Mouse (Mus musculus) intestine, embryonic 15.5 days (tissue): Measurements from ENCODE around the gene Nupr1. TPM values are rescaled to one million over a fixed set of nuclear protein-coding genes. Genes with fewer than 3 reads are reported as not detected.
A peak's percentile ranks its signal among the peaks of the same experiment; 100 is the strongest.

Experiments used
- ATAC-seq: fragments of 200-750 bp; cut with Nextera tagmentation; 2 replicates; pipeline ENCODE4 v1.8.0; 2017; ENCODE audit warnings: moderate TSS enrichment, moderate library complexity
- H3K27ac ChIP-seq: fragments of 300-500 bp; sonication (generic); 2 replicates; pipeline ENCODE4 v1.5.1; 2015; ENCODE audit warnings: mild to moderate bottlenecking, inconsistent platforms
- H3K27me3 ChIP-seq: fragments of 300-500 bp; sonication (generic); replicated peaks from 2 replicates; pipeline ENCODE4 v1.6.1; 2015; ENCODE audit warnings: inconsistent platforms
- H3K36me3 ChIP-seq: fragments of 300-500 bp; sonication (generic); 2 replicates; pipeline ENCODE4 v1.6.1; 2015; ENCODE audit warnings: inconsistent platforms
- H3K4me1 ChIP-seq: fragments of 300-500 bp; sonication (generic); replicated peaks from 2 replicates; pipeline ENCODE4 v1.6.1; 2015; ENCODE audit warnings: inconsistent platforms
- H3K4me2 ChIP-seq: fragments of 300-500 bp; sonication (generic); replicated peaks from 2 replicates; pipeline ENCODE4 v1.6.1; 2015; ENCODE audit warnings: mild to moderate bottlenecking, inconsistent platforms
- H3K4me3 ChIP-seq: fragments of 300-500 bp; sonication (generic); replicated peaks from 2 replicates; pipeline ENCODE4 v1.5.1; 2015; ENCODE audit warnings: inconsistent platforms
- H3K9ac ChIP-seq: fragments of 300-500 bp; sonication (generic); 2 replicates; pipeline ENCODE4 v1.6.1; 2015; ENCODE audit warnings: inconsistent platforms
- H3K9me3 ChIP-seq: fragments of 300-500 bp; sonication (generic); 2 replicates; pipeline ENCODE4 v1.6.1; 2016; ENCODE audit warnings: inconsistent platforms
- WGBS: fragments of 180-500 bp; shearing (Covaris S2); methylation state at CpG from one replicate; pipeline ENCODE4 v1.1.7; 2015; 5-methylcytosine and 5-hydroxymethylcytosine counted together
- polyA plus RNA-seq: library from polyadenylated mRNA; unstranded; fragments of >200 nt; fragmentation: Nextera tagmentation; extraction: Ambion mirVana; gene quantifications from 2 replicates; pipeline ENCODE4 v1.2.1, GENCODE M21; 2015

Gene Nupr1
- polyA plus RNA-seq, 1 experiment from 2014 or later, result 53.4 TPM

DNA sequence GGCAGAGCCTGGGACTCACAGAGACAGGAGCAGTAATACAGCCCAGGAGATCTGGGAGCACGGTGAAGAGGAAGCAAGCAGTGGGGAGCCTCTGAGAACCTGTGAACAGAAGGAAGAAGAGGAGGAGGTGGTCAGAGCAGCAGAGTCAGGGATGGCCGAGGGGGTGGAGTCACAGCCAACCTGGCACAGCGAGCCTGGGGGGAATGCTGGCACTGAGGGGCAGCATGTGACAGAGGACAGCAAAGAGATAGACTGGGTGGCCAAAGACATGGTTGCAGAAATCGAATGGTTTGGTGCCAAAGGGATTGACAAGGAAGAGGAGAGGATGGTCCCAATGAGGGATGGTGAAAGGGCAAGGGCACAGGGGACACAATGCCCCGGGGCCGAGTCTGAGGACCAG lies 44.9 kb downstream of the Nupr1 start, which contains the start of gene Cln3:
Gene Cln3, minus strand, starts transcription at position 101 of the 400 bp plus-strand sequence.
- Histone ChIP-seq H3K27me3 (0 out of 2 replicates have a peak, but pooled peaks cover 4% of the 10 kb centered on the region), H3K4me3 (no peak within 1 kb of the TSS), H3K4me2 (no peak within 1 kb of the TSS), H3K36me3 (no peaks in the 10 kb centered on the region), H3K27ac (no peak within 1 kb of the TSS), H3K9me3 (no peaks in the 10 kb centered on the region), H3K9ac (no peak within 1 kb of the TSS; the same call in 1 of the 2 replicates), H3K4me1 (peaks cover 4% of the 10 kb centered on the region; the same call in 1 of the 2 replicates)
- no peak for ATAC-seq
- 70% methylated on average over 6 of the region's 6 CpGs for WGBS

DNA sequence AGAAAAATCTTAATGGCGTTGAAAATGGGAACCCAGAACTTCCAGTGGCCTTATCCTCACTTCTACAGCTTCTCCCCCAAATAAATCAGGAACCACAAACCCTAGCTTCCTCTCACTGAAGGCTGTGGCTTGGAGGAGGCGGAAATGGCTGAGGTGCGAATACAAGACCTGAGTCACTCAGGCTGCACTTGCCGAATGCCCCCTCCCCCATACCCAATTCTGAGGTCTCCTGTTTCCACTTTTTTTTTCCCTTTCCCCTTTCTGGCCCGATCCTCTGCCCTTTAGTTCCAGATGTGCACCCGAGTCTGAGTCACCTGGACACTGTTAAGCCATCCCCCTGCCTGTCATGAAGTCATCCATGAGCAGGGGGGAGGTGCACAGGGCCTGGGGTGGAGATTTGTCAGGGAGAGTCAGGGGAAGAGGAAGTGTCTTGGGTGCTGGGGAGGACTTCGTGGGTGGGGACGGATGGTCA lies 46.1 kb downstream of the Nupr1 start, which contains the start of gene Apobr:
Gene Apobr, plus strand, starts transcription at position 437 of the 472 bp plus-strand sequence.
- Histone ChIP-seq H3K9ac (no peak within 1 kb of the TSS; the same call in 1 of the 2 replicates), H3K4me3 (no peak within 1 kb of the TSS; the same call in 1 of the 2 replicates)

DNA sequence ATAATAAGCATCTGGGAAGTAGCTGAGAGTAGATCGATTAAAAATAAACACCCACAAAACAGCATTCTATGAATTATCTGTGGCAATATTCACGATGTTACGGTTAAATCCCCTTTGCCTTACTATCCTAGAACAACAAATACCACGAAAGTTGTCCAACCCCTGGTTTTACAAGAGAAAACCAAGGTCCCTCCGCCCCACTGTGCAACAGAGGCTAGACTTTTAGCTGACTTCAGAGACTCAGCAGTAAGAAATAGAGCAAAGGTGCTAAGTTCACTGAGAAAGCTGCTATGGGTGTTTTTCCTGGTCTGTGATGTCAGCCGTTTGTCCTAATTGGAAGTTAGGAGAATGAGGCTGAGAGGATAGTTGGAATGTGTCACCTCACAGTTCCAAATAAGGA lies 46.9 kb downstream of the Nupr1 start:
- Histone ChIP-seq H3K27me3 (0 out of 2 replicates have a peak, but pooled peaks cover 4% of the 10 kb centered on the region), H3K4me1 (peaks cover 4% of the 10 kb centered on the region; the same call in 1 of the 2 replicates), H3K36me3 (no peaks in the 10 kb centered on the region), H3K4me2 (peak overlapping the region; percentile 80), H3K9ac (peak overlapping the region; percentile 43; the same call in 1 of the 2 replicates), H3K9me3 (no peaks in the 10 kb centered on the region), H3K4me3 (peak overlapping the region; percentile 53), H3K27ac (0 out of 2 replicates have a peak overlapping the region, but pooled peaks have one; percentile 74)
- WGBS, result 47% methylated on average over 6 of the region's 6 CpGs
- ATAC-seq, result no peak

More for the DNA sequence above, 46.1 kb downstream of the Nupr1 start, which contains the start of gene Apobr:
- Histone ChIP-seq H3K4me1 (peaks cover 4% of the 10 kb centered on the region; the same call in 1 of the 2 replicates), H3K4me2 (peak within 1 kb of the TSS; percentile 80), H3K27me3 (0 out of 2 replicates have a peak, but pooled peaks cover 4% of the 10 kb centered on the region), H3K27ac (no peak within 1 kb of the TSS), H3K36me3 (no peaks in the 10 kb centered on the region), H3K9me3 (no peaks in the 10 kb centered on the region)
- whole genome bisulfite sequencing, result 71% methylated on average over 8 of the region's 8 CpGs
- no peak for ATAC-seq

DNA sequence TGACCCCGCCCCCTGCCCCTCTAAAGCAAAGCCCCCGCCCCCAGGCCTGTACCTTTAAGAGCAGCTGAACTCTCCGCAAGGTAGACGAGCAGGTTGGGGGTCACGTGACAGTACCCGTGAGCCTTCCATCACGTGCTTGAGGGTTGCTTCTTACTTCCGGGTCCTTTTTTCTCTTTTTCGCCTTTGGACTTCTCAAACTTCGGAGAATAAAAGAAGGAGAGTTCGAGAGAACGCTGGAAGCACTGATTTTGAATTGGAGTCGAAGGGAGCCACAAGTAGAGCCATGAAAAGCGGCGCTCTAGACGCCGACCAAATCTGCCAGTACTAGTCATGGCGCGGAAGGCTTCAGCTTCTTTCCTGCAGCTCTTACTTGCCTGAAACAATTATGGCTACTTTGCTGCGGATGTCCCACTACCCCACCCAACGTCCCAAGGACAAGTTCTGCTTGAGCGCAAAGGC lies 47.4 kb downstream of the Nupr1 start:
- H3K4me1 ChIP-seq, result peaks cover 4% of the 10 kb centered on the region; the same call in 1 of the 2 replicates
- H3K4me3 ChIP-seq, result peak overlapping the region; percentile 53
- under 1% methylated on average over 22 of the region's 22 CpGs for WGBS
- no peaks in the 10 kb centered on the region for H3K36me3 ChIP-seq
- H3K27ac ChIP-seq, result peak overlapping the region; percentile 74
- ATAC-seq, result peak; percentile 90
- H3K4me2 ChIP-seq, result peak overlapping the region; percentile 80
- H3K9me3 ChIP-seq, result no peaks in the 10 kb centered on the region
- H3K9ac ChIP-seq, result peak overlapping the region; percentile 43
- 0 out of 2 replicates have a peak, but pooled peaks cover 4% of the 10 kb centered on the region for H3K27me3 ChIP-seq

DNA sequence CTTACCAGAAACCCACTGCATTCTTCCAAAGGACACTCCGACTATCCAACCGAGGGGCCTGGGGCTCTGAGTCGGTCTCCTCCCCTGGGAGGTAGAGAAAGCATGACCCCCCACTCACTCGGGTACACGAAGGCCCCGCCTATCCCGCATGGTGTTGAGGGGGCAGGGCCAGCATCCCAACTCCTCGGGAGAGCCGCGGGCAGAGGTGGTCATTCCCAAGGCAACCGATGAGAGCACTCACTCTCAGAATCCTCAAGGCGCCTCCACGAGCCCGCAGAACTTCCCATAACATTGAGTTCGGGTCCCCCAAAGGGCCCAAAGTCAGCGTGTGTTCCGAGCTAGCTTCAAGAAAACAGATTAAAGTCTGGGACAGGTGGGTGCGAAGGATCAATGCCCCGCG lies 47.9 kb downstream of the Nupr1 start:
- Histone ChIP-seq H3K27ac (peak overlapping the region; percentile 74; the same call in 1 of the 2 replicates), H3K4me2 (peak overlapping the region; percentile 80), H3K9me3 (no peaks in the 10 kb centered on the region), H3K9ac (peak overlapping the region; percentile 43), H3K4me3 (peak overlapping the region; percentile 53), H3K36me3 (no peaks in the 10 kb centered on the region), H3K4me1 (peaks cover 2% of the 10 kb centered on the region; the same call in 1 of the 2 replicates), H3K27me3 (0 out of 2 replicates have a peak, but pooled peaks cover under 1% of the 10 kb centered on the region)
- 3% methylated on average over 20 of the region's 20 CpGs for WGBS
- peak; percentile 62 for ATAC-seq

DNA sequence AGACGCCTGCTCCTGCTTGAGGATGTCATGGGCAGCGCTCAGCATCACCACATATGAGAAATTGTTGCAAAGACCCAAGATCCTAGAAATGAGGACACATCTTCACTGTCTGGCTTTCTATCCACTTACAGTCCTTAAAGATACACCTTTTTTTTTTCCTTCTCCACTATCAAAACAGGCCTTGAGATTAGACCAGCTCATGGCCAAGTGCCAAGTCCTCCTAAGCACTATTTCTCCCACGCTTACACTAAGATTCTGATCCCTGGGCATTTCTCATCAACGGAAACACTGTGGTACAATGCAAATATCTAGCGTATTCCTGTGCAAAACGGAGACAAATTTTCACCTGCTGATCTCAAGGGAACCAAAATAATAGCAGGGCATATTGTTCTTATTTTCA lies 49.0 kb downstream of the Nupr1 start:
- peak overlapping the region; percentile 80; the same call in 1 of the 2 replicates for H3K4me2 ChIP-seq
- H3K27ac ChIP-seq, result no peak overlapping the region
- WGBS, result 83% methylated on average over 6 of the region's 6 CpGs

DNA sequence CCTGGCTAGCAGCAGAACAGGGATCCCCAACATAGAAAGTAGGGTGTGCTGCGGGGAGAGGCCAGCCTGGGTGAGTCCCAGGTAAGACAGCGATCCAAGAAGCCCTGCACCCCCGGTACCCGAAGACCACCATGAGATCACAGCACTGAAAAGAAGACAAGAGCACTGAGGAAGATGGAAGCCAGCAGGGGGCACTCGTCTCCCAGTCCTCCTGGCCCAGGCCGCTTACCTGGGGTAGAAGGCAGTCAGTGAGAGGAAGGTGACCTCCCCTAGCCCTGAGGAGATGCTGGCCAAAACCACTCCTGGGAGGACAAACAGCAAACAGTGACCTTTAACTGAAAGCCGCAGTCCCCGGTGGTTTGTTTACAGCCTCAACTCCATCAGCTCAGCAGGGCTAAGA lies 51.5 kb downstream of the Nupr1 start:
- Histone ChIP-seq H3K4me3 (no peak overlapping the region), H3K27me3 (no peaks in the 10 kb centered on the region), H3K4me1 (no peaks in the 10 kb centered on the region; the same call in 1 of the 2 replicates), H3K9ac (no peak overlapping the region), H3K36me3 (no peaks in the 10 kb centered on the region), H3K4me2 (no peak overlapping the region), H3K9me3 (no peaks in the 10 kb centered on the region), H3K27ac (no peak overlapping the region)
- no peak for ATAC-seq
- WGBS, result 49% methylated on average over 8 of the region's 8 CpGs

More for the DNA sequence above, 49.0 kb downstream of the Nupr1 start:
- no peak overlapping the region for H3K4me3 ChIP-seq
- no peaks in the 10 kb centered on the region for H3K9me3 ChIP-seq
- no peak for ATAC-seq
- no peaks in the 10 kb centered on the region; the same call in 1 of the 2 replicates for H3K4me1 ChIP-seq
- no peaks in the 10 kb centered on the region for H3K27me3 ChIP-seq
- no peak overlapping the region for H3K9ac ChIP-seq
- no peaks in the 10 kb centered on the region for H3K36me3 ChIP-seq

DNA sequence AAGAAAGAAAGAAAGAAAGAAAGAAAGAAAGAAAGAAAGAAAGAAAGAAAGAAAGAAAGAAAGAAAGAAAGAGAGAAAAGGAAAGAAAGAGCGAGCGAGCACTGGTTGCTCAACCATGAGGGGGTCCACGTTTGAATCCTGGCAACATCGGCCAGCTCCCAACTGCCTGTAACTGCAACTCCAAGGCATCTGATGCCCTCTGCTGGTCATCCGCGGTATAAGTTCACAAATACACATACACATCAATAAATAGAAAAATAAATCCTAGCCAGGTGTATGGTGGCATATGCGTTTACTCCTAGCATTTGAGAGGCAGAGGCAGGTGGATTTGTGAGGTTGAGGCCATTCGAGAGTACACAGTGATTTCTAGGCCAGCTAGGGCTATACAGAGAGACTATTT lies 53.7 kb downstream of the Nupr1 start:
- no peak for ATAC-seq
- H3K4me1 ChIP-seq, result no peaks in the 10 kb centered on the region
- no peaks in the 10 kb centered on the region for H3K9me3 ChIP-seq
- no peaks in the 10 kb centered on the region for H3K27me3 ChIP-seq
- H3K4me3 ChIP-seq, result no peak overlapping the region
- no peak overlapping the region for H3K27ac ChIP-seq
- H3K9ac ChIP-seq, result no peak overlapping the region
- no peak overlapping the region for H3K4me2 ChIP-seq
- H3K36me3 ChIP-seq, result no peaks in the 10 kb centered on the region
- 58% methylated on average over 8 of the region's 8 CpGs for WGBS

Other genes with a start within 250 kb of the Nupr1 start
- gene Nfatc2ip, start 234.1 kb downstream of the Nupr1 start, polyA plus RNA-seq, result 1.6 and 2.5 TPM in 2 replicates
- gene Cd19, start 216.0 kb downstream of the Nupr1 start, polyA plus RNA-seq, result 0.24 TPM in 1 of 2 replicates, not detected in the other
- 23.9 and 24.2 TPM in 2 replicates for gene Rabep2, start 202.1 kb downstream of the Nupr1 start, polyA plus RNA-seq
- 0.24 and 2.6 TPM in 2 replicates for gene Atp2a1, start 167.8 kb downstream of the Nupr1 start, polyA plus RNA-seq
- 41.8 and 45.7 TPM in 2 replicates for gene Sh2b1, start 155.4 kb downstream of the Nupr1 start, polyA plus RNA-seq
- 190 and 207 TPM in 2 replicates for gene Tufm, start 143.5 kb downstream of the Nupr1 start, polyA plus RNA-seq
- gene Atxn2l, start 127.4 kb downstream of the Nupr1 start, polyA plus RNA-seq, result 43.8 and 44.4 TPM in 2 replicates
- gene Eif3c, start 64.5 kb downstream of the Nupr1 start, polyA plus RNA-seq, result 190 and 217 TPM in 2 replicates
- 0.75 and 1.8 TPM in 2 replicates for gene Apobr, start 45.9 kb downstream of the Nupr1 start, polyA plus RNA-seq
- gene Cln3, start 45.0 kb downstream of the Nupr1 start, polyA plus RNA-seq, result 34.4 and 34.9 TPM in 2 replicates
- not detected in 2 replicates for gene Il27, start 35.9 kb downstream of the Nupr1 start, polyA plus RNA-seq
- gene Sgf29, start 18.4 kb upstream of the Nupr1 start, polyA plus RNA-seq, result 45.2 and 51.7 TPM in 2 replicates
- 5.5 and 6.1 TPM in 2 replicates for gene Sult1a1, start 45.6 kb upstream of the Nupr1 start, polyA plus RNA-seq
- 118 and 120 TPM in 2 replicates for gene Bola2, start 64.5 kb upstream of the Nupr1 start, polyA plus RNA-seq
- 8.1 and 9.1 TPM in 2 replicates for gene Slx1b, start 64.9 kb upstream of the Nupr1 start, polyA plus RNA-seq
- gene Coro1a, start 76.9 kb upstream of the Nupr1 start, polyA plus RNA-seq, result 36.9 and 39.7 TPM in 2 replicates
- gene Mapk3, start 128.7 kb upstream of the Nupr1 start, polyA plus RNA-seq, result 109 and 112 TPM in 2 replicates
- 1.4 and 1.6 TPM in 2 replicates for gene Gdpd3, start 135.5 kb upstream of the Nupr1 start, polyA plus RNA-seq
- 66.9 and 71.2 TPM in 2 replicates for gene Ypel3, start 146.1 kb upstream of the Nupr1 start, polyA plus RNA-seq
- gene Tbx6, start 150.6 kb upstream of the Nupr1 start, polyA plus RNA-seq, result 0.34 and 0.43 TPM in 2 replicates
- 248 and 256 TPM in 2 replicates for gene Ppp4c, start 161.6 kb upstream of the Nupr1 start, polyA plus RNA-seq
- gene Fam57b, start 166.8 kb upstream of the Nupr1 start, polyA plus RNA-seq, result 1.2 and 1.5 TPM in 2 replicates
- gene 4930451I11Rik, start 200.8 kb upstream of the Nupr1 start, polyA plus RNA-seq, result not detected in 2 replicates
- gene Doc2a, start 216.6 kb upstream of the Nupr1 start, polyA plus RNA-seq, result 0.75 and 1.0 TPM in 2 replicates
- 23.2 and 25.1 TPM in 2 replicates for gene Hirip3, start 231.1 kb upstream of the Nupr1 start, polyA plus RNA-seq
- gene Ino80e, start 231.5 kb upstream of the Nupr1 start, polyA plus RNA-seq, result 59.1 and 65.9 TPM in 2 replicates